In the genomic region with DNA sequence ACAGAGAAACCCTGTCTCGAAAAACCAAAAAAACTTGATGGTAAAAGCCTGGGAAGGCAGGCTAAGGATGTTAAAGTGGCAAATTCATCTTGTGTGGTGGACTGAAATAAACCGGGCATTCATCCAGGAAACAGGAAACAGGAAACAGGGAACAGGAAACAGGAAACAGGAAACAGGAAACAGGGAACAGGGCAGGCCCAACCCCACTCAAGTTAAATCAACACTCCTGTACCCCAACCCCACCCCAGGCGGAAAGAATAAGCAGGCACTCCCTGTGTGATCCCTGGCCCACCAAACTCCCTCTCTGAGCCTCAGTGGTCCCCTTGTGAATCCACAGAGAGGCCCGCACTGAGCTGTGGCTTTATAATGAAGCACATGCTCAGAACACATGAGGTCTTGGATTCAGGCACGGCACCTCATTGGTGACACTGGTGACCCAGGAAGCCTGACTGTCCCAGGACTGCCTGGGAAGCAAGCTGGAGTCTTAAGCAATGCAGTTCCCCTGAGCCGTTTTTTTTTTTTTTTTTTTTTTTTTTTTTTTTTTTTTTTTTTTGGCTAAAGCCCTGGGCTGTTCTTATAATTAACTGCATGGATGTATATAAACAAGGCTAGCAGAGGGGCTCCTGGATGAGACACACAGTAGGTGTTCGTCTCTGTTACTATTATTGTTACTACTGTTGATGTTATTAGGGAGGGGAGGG, we compare ENCODE assay signal across 26 mouse cellular contexts. TPM values are rescaled to one million over a fixed set of nuclear protein-coding genes. Genes with fewer than 3 reads are reported as not detected.
DNase-seq lines count a peak whose midpoint lies in the region; ATAC-seq and TF ChIP-seq lines count a peak whose summit lies in the region.
"Had no signal": no experiment of that assay in that cellular context is flagged by ENCODE, and none has a peak within 500 bp of the region (broad histone marks: within the 10 kb centered on the region; RNA-seq: fewer than 3 reads in every experiment).

No protein-coding gene starts in this region.

- H3K27ac ChIP-seq in hindbrain, embryonic 10.5 days: peak overlapping the region; percentile 82
- no peak overlapping the region for H3K27ac ChIP-seq in hindbrain, embryonic 13.5 days
- peak overlapping the region; percentile 58; the same call in 1 of the 2 replicates for H3K27ac ChIP-seq in liver, postnatal 0 days (ENCODE audit: low read depth)
- no peak overlapping the region for H3K27ac ChIP-seq in liver, embryonic 11.5 days (ENCODE audit: low read depth, low read length)
- peak overlapping the region; percentile 59 for H3K27ac ChIP-seq in brown adipose tissue, adult 24 weeks (replicated peaks; ENCODE audit: low read depth, low read length)
- H3K27ac ChIP-seq: forebrain, embryonic 12.5 days; heart, embryonic 10.5 days; heart, embryonic 15.5 days; hindbrain, postnatal 0 days; intestine, embryonic 15.5 days; liver, embryonic 15.5 days; lung, embryonic 15.5 days; midbrain, embryonic 12.5 days had no signal

- H3K4me3 ChIP-seq in hindbrain, embryonic 10.5 days: no peak overlapping the region
- no peak overlapping the region for H3K4me3 ChIP-seq in hindbrain, embryonic 13.5 days
- H3K4me3 ChIP-seq in liver, postnatal 0 days (ENCODE audit: low read depth, low read length): no peak overlapping the region
- H3K4me3 ChIP-seq in liver, embryonic 11.5 days (ENCODE audit: low read depth, low read length): no peak overlapping the region
- H3K4me3 ChIP-seq in E14TG2a.4 (replicated peaks; ENCODE audit: low read length): peak overlapping the region; percentile 74
- H3K4me3 ChIP-seq in brown adipose tissue, adult 24 weeks (ENCODE audit: insufficient read depth, low read depth, low read length): no peak overlapping the region
- H3K4me3 ChIP-seq: erythroblast, embryonic 14.5 days; forebrain, embryonic 12.5 days; heart, embryonic 10.5 days; heart, embryonic 15.5 days; intestine, embryonic 15.5 days; liver, embryonic 15.5 days; lung, embryonic 15.5 days; midbrain, embryonic 12.5 days had no signal

- no peak for TF ChIP-seq EP300 in liver, postnatal 0 days (IDR thresholded peaks at IDR 0.05; ENCODE audit: low read depth)

- H3K9ac ChIP-seq in hindbrain, embryonic 13.5 days: no peak overlapping the region
- no peak overlapping the region for H3K9ac ChIP-seq in liver, postnatal 0 days (replicated peaks)
- H3K9ac ChIP-seq in liver, embryonic 11.5 days (ENCODE audit: low read depth, low read length): no peak overlapping the region
- H3K9ac ChIP-seq: forebrain, embryonic 12.5 days; heart, embryonic 15.5 days; intestine, embryonic 15.5 days; liver, embryonic 15.5 days; lung, embryonic 15.5 days; midbrain, embryonic 12.5 days had no signal

- H3K4me2 ChIP-seq in hindbrain, embryonic 13.5 days: no peak overlapping the region
- H3K4me2 ChIP-seq in liver, postnatal 0 days (ENCODE audit: low read depth, low read length): no peak overlapping the region
- no peak overlapping the region for H3K4me2 ChIP-seq in liver, embryonic 11.5 days
- H3K4me2 ChIP-seq: forebrain, embryonic 12.5 days; heart, embryonic 15.5 days; intestine, embryonic 15.5 days; liver, embryonic 15.5 days; lung, embryonic 15.5 days; midbrain, embryonic 12.5 days had no signal

- no peaks in the 10 kb centered on the region for H3K9me3 ChIP-seq in hindbrain, embryonic 10.5 days
- H3K9me3 ChIP-seq in hindbrain, embryonic 13.5 days: no peaks in the 10 kb centered on the region
- no peaks in the 10 kb centered on the region for H3K9me3 ChIP-seq in liver, postnatal 0 days (ENCODE audit: low read length)
- no peaks in the 10 kb centered on the region for H3K9me3 ChIP-seq in liver, embryonic 11.5 days (ENCODE audit: control insufficient read depth, low read length)
- no peaks in the 10 kb centered on the region for H3K9me3 ChIP-seq in E14TG2a.4 (ENCODE audit: low read length)
- H3K9me3 ChIP-seq: forebrain, embryonic 12.5 days; heart, embryonic 10.5 days; heart, embryonic 15.5 days; intestine, embryonic 15.5 days; liver, embryonic 15.5 days; lung, embryonic 15.5 days; midbrain, embryonic 12.5 days had no signal

- no peaks in the 10 kb centered on the region for H3K36me3 ChIP-seq in hindbrain, embryonic 10.5 days
- H3K36me3 ChIP-seq in hindbrain, embryonic 13.5 days: no peaks in the 10 kb centered on the region
- H3K36me3 ChIP-seq in liver, postnatal 0 days (replicated peaks; ENCODE audit: insufficient read depth, low read length): no peaks in the 10 kb centered on the region
- no peaks in the 10 kb centered on the region for H3K36me3 ChIP-seq in liver, embryonic 11.5 days (ENCODE audit: control insufficient read depth, insufficient read depth, low read length)
- H3K36me3 ChIP-seq in E14TG2a.4 (ENCODE audit: insufficient read depth, low read length): peaks cover 57% of the 10 kb centered on the region
- H3K36me3 ChIP-seq: forebrain, embryonic 12.5 days; heart, embryonic 10.5 days; heart, embryonic 15.5 days; intestine, embryonic 15.5 days; liver, embryonic 15.5 days; lung, embryonic 15.5 days; midbrain, embryonic 12.5 days had no signal

- 85% methylated on average over 7 of the region's 7 CpGs for WGBS in hindbrain, embryonic 10.5 days
- WGBS in hindbrain, embryonic 13.5 days: 83% methylated on average over 7 of the region's 7 CpGs
- WGBS in liver, postnatal 0 days (ENCODE audit: insufficient replicate concordance): 61% methylated on average over 7 of the region's 7 CpGs
- 68% methylated on average over 7 of the region's 7 CpGs for WGBS in liver, embryonic 11.5 days

- no peak for DNase-seq in hindbrain, embryonic 10.5 days (ENCODE audit: low spot score)
- DNase-seq in liver, postnatal 0 days: no peak
- DNase-seq in liver, embryonic 11.5 days (ENCODE audit: low spot score): no peak
- DNase-seq in adrenal gland, adult 2 months: no peak
- DNase-seq: cerebellum, adult 18-20 months; cerebellum, postnatal 10 days; gastrocnemius, postnatal 25 days; heart, adult 11 months; liver; retina, postnatal 1 day; right cerebral cortex, postnatal 14 days; thymus, adult 18-20 months; thymus, postnatal 25 days had no signal

- H3K27me3 ChIP-seq in hindbrain, embryonic 10.5 days (ENCODE audit: insufficient read depth, poor library complexity, severe bottlenecking): 0 out of 2 replicates have a peak, but pooled peaks cover 3% of the 10 kb centered on the region
- no peaks in the 10 kb centered on the region for H3K27me3 ChIP-seq in hindbrain, embryonic 13.5 days
- H3K27me3 ChIP-seq in liver, postnatal 0 days (ENCODE audit: insufficient read depth, low read length): no peaks in the 10 kb centered on the region
- no peaks in the 10 kb centered on the region; the same call in 1 of the 2 replicates for H3K27me3 ChIP-seq in liver, embryonic 11.5 days (replicated peaks; ENCODE audit: control insufficient read depth, insufficient read depth, low read length)
- no peaks in the 10 kb centered on the region for H3K27me3 ChIP-seq in E14TG2a.4 (ENCODE audit: insufficient read depth, low read length)
- H3K27me3 ChIP-seq: forebrain, embryonic 12.5 days; intestine, embryonic 15.5 days; lung, embryonic 15.5 days; midbrain, embryonic 12.5 days had no signal

- no peak for TF ChIP-seq CTCF in liver, postnatal 0 days (IDR thresholded peaks at IDR 0.05; ENCODE audit: low read depth)
- no peak for TF ChIP-seq CTCF in E14TG2a.4 (conservative IDR thresholded peaks at IDR 0.05; ENCODE audit: low read length)

- H3K4me1 ChIP-seq in hindbrain, embryonic 10.5 days (replicated peaks): peaks cover 69% of the 10 kb centered on the region
- H3K4me1 ChIP-seq in hindbrain, embryonic 13.5 days (replicated peaks): peaks cover 33% of the 10 kb centered on the region
- peaks cover 11% of the 10 kb centered on the region for H3K4me1 ChIP-seq in liver, postnatal 0 days (ENCODE audit: insufficient read depth)
- H3K4me1 ChIP-seq in liver, embryonic 11.5 days (replicated peaks; ENCODE audit: control insufficient read depth, insufficient read depth, low read length): no peaks in the 10 kb centered on the region; the same call in 1 of the 2 replicates
- peaks cover 94% of the 10 kb centered on the region for H3K4me1 ChIP-seq in E14TG2a.4 (replicated peaks; ENCODE audit: low read depth, low read length)
- peaks cover 12% of the 10 kb centered on the region for H3K4me1 ChIP-seq in brown adipose tissue, adult 24 weeks (ENCODE audit: control insufficient read depth, insufficient read depth, insufficient read length, low read length)

- ATAC-seq in hindbrain, embryonic 13.5 days (ENCODE audit: low FRiP score): no peak
- no peak for ATAC-seq in liver, postnatal 0 days
- ATAC-seq in liver, embryonic 11.5 days (replicated peaks; ENCODE audit: low FRiP score): no peak
- ATAC-seq: hindbrain, postnatal 0 days; intestine, embryonic 15.5 days had no signal

RNA-seq across cellular contexts. Expression of a gene that starts 8.4 kb away (rescaled TPM):
- 23.4 and 26.1 TPM in 2 replicates for polyA plus RNA-seq in hindbrain, embryonic 10.5 days (2016; fragmentation: Nextera tagmentation; extraction: Ambion mirVana)
- polyA plus RNA-seq in hindbrain, embryonic 13.5 days (2015; fragmentation: Nextera tagmentation; extraction: Ambion mirVana): 6.9 and 10.2 TPM in 2 replicates
- polyA plus RNA-seq in liver, postnatal 0 days (2015; fragmentation: Nextera tagmentation; extraction: Ambion mirVana): 14.7 and 18.7 TPM in 2 replicates
- polyA plus RNA-seq in liver, embryonic 11.5 days (2014; fragmentation: Nextera tagmentation; extraction: Ambion mirVana): 5.7 and 6.1 TPM in 2 replicates
- polyA plus RNA-seq in brown adipose tissue, adult 24 weeks (2012; ENCODE audit: insufficient read depth, insufficient read length, missing spikeins): 7.5 and 20.7 TPM in 2 replicates
- total RNA-seq in adrenal gland, adult 2 months (2021): 10 to 100 TPM in 1 of 2 experiments, 1 to 10 TPM in 1; 6.1 to 59.6 TPM
- polyA plus RNA-seq in adrenal gland, adult 2 months (2012; rRNA removed): 4.7 and 7.4 TPM in 2 replicates
- total RNA-seq: megakaryocyte progenitor cell, adult 5-6 weeks had no signal

Comparison
In these comparisons a context has a peak if more than half of its experiments do, and no peak if none do; other contexts are left out.
1. H3K27ac ChIP-seq: peak in hindbrain, embryonic 10.5 days (single experiment), liver, postnatal 0 days (single experiment) and brown adipose tissue, adult 24 weeks (single experiment); none in hindbrain, embryonic 13.5 days (single experiment) and liver, embryonic 11.5 days (single experiment).